Mouse (Mus musculus) hindbrain, embryonic 14.5 days (tissue): ENCODE results near the gene Krt14. TPM values are rescaled to one million over a fixed set of nuclear protein-coding genes. Genes with fewer than 3 reads are reported as not detected.

Source experiments
- polyA plus RNA-seq: library from polyadenylated mRNA; unstranded; fragments of >200 nt; fragmentation: Nextera tagmentation; extraction: Ambion mirVana; gene quantifications from 2 replicates; pipeline ENCODE4 v1.2.1, GENCODE M21; 2014

The Krt14 gene
- polyA plus RNA-seq, 1 experiment from 2014 or later: 0.23 TPM

Other genes with a start within 250 kb of the Krt14 start
- not detected in 2 replicates for gene Krtap29-1, start 228.5 kb downstream of the Krt14 start, polyA plus RNA-seq
- 0.16 and 0.29 TPM in 2 replicates for gene Krtap16-1, start 221.0 kb downstream of the Krt14 start, polyA plus RNA-seq
- 0.86 and 1.5 TPM in 2 replicates for gene Krtap17-1, start 213.6 kb downstream of the Krt14 start, polyA plus RNA-seq
- not detected in 2 replicates for gene Krt33a, start 191.3 kb downstream of the Krt14 start, polyA plus RNA-seq
- 0.13 TPM in 1 of 2 replicates, not detected in the other for gene Krt33b, start 177.7 kb downstream of the Krt14 start, polyA plus RNA-seq
- gene Krt34, start 166.0 kb downstream of the Krt14 start, polyA plus RNA-seq: not detected in 2 replicates
- not detected in 2 replicates for gene Krt31, start 157.0 kb downstream of the Krt14 start, polyA plus RNA-seq
- not detected in 2 replicates for gene Krt32, start 119.3 kb downstream of the Krt14 start, polyA plus RNA-seq
- gene Krt35, start 111.3 kb downstream of the Krt14 start, polyA plus RNA-seq: not detected in 2 replicates
- gene Krt36, start 101.9 kb downstream of the Krt14 start, polyA plus RNA-seq: not detected in 2 replicates
- not detected in 2 replicates for gene Krt13, start 86.0 kb downstream of the Krt14 start, polyA plus RNA-seq
- gene Krt15, start 71.6 kb downstream of the Krt14 start, polyA plus RNA-seq: 0.15 and 0.16 TPM in 2 replicates
- 0.87 and 0.90 TPM in 2 replicates for gene Krt19, start 58.9 kb downstream of the Krt14 start, polyA plus RNA-seq
- not detected in 2 replicates for gene Krt9, start 14.3 kb downstream of the Krt14 start, polyA plus RNA-seq
- not detected in 2 replicates for gene Krt16, start 41.4 kb upstream of the Krt14 start, polyA plus RNA-seq
- gene Krt17, start 53.5 kb upstream of the Krt14 start, polyA plus RNA-seq: 0.13 and 0.16 TPM in 2 replicates
- not detected in 2 replicates for gene Krt42, start 62.3 kb upstream of the Krt14 start, polyA plus RNA-seq
- 1,239 and 1,372 TPM in 2 replicates for gene Eif1, start 112.3 kb upstream of the Krt14 start, polyA plus RNA-seq
- gene Gast, start 126.9 kb upstream of the Krt14 start, polyA plus RNA-seq: 0.50 TPM in 1 of 2 replicates, not detected in the other
- 105 and 137 TPM in 2 replicates for gene Hap1, start 148.6 kb upstream of the Krt14 start, polyA plus RNA-seq
- 59.6 and 60.2 TPM in 2 replicates for gene Jup, start 190.2 kb upstream of the Krt14 start, polyA plus RNA-seq
- 19.1 and 20.4 TPM in 2 replicates for gene P3h4, start 207.3 kb upstream of the Krt14 start, polyA plus RNA-seq
- gene Fkbp10, start 208.1 kb upstream of the Krt14 start, polyA plus RNA-seq: 22.7 and 24.7 TPM in 2 replicates
- 98.5 and 101 TPM in 2 replicates for gene Nt5c3b, start 234.3 kb upstream of the Krt14 start, polyA plus RNA-seq
- gene Klhl10, start 234.4 kb upstream of the Krt14 start, polyA plus RNA-seq: 0.52 and 0.74 TPM in 2 replicates